Mouse (Mus musculus) midbrain, embryonic 12.5 days (tissue): Measurements from ENCODE around the gene Ifitm3. TPM values are rescaled to one million over a fixed set of nuclear protein-coding genes. Genes with fewer than 3 reads are reported as not detected.
A peak's percentile ranks its signal among the peaks of the same experiment; 100 is the strongest.
"Not testable (repeated sequence)": the region's sequence is repeated elsewhere in the genome, so short reads cannot be mapped to it uniquely, and the experiment has no call there.

Experiments
- ATAC-seq: fragments of 200-750 bp; cut with Nextera tagmentation; 2 replicates; pipeline ENCODE4 v1.8.0; 2017; ENCODE audit warnings: low read depth, moderate TSS enrichment, moderate library complexity; ENCODE audit not compliant: low FRiP score
- H3K27ac ChIP-seq: fragments of 300-500 bp; sonication (generic); replicated peaks from 2 replicates; pipeline ENCODE4 v1.5.1; 2016; ENCODE audit warnings: mild to moderate bottlenecking
- H3K27me3 ChIP-seq: fragments of 300-500 bp; sonication (generic); 2 replicates; pipeline ENCODE4 v1.6.1; 2016; ENCODE audit warnings: mild to moderate bottlenecking
- H3K36me3 ChIP-seq: fragments of 300-500 bp; sonication (generic); 2 replicates; pipeline ENCODE4 v1.6.1; 2016
- H3K4me1 ChIP-seq: fragments of 300-500 bp; sonication (generic); 2 replicates; pipeline ENCODE4 v1.6.1; 2016
- H3K4me2 ChIP-seq: fragments of 300-500 bp; sonication (generic); replicated peaks from 2 replicates; pipeline ENCODE4 v1.6.1; 2016; ENCODE audit warnings: mild to moderate bottlenecking, moderate library complexity
- H3K4me3 ChIP-seq: fragments of 300-500 bp; sonication (generic); 2 replicates; pipeline ENCODE4 v1.5.1; 2016; ENCODE audit warnings: mild to moderate bottlenecking
- H3K9ac ChIP-seq: fragments of 300-500 bp; sonication (generic); replicated peaks from 2 replicates; pipeline ENCODE4 v1.6.1; 2016; ENCODE audit warnings: mild to moderate bottlenecking, moderate library complexity
- H3K9me3 ChIP-seq: fragments of 300-500 bp; sonication (generic); 2 replicates; pipeline ENCODE4 v1.6.1; 2016; ENCODE audit warnings: mild to moderate bottlenecking
- WGBS: fragments of 180-500 bp; shearing (Covaris S2); methylation state at CpG from one replicate; pipeline ENCODE4 v1.1.7; 2016; 5-methylcytosine and 5-hydroxymethylcytosine counted together
- polyA plus RNA-seq: library from polyadenylated mRNA; unstranded; fragments of >200 nt; fragmentation: Nextera tagmentation; extraction: Ambion mirVana; gene quantifications from 2 replicates; pipeline ENCODE4 v1.2.1, GENCODE M21; 2016

Ifitm3 gene
- polyA plus RNA-seq, 1 experiment from 2014 or later, result 16.2 TPM

- Histone ChIP-seq H3K27me3 (0 out of 2 replicates have a peak, but pooled peaks cover 5% of the 10 kb centered on the region), H3K27ac (no peak overlapping the region), H3K4me3 (peak overlapping the region; percentile 36), H3K4me2 (peak overlapping the region; percentile 73), H3K9me3 (no peaks in the 10 kb centered on the region), H3K9ac (peak overlapping the region; percentile 43; the same call in 1 of the 2 replicates), H3K36me3 (no peaks in the 10 kb centered on the region), H3K4me1 (peaks cover 13% of the 10 kb centered on the region)
- 5% methylated on average over 15 of the region's 19 CpGs for WGBS
- ATAC-seq, result peak; percentile 78
Measured at GRCm38 (mm10) chr7:141047581-141048225, 37.1 kb upstream of the Ifitm3 start.

- WGBS, result 72% methylated on average over 6 of the region's 6 CpGs
- 0 out of 2 replicates have a peak overlapping the region, but pooled peaks have one; percentile 73 for H3K4me2 ChIP-seq
Measured at GRCm38 (mm10) chr7:141046931-141047580, 36.5 kb upstream of the Ifitm3 start.

GRCm38 (mm10) chr7:141042539-141042938 lies 32.0 kb upstream of the Ifitm3 start:
- WGBS, result 52% methylated on average over 4 of the region's 4 CpGs
- Histone ChIP-seq H3K9ac (no peak overlapping the region), H3K4me1 (peaks cover 8% of the 10 kb centered on the region), H3K36me3 (no peaks in the 10 kb centered on the region), H3K27me3 (0 out of 2 replicates have a peak, but pooled peaks cover 4% of the 10 kb centered on the region), H3K4me3 (no peak overlapping the region), H3K9me3 (no peaks in the 10 kb centered on the region), H3K27ac (no peak overlapping the region), H3K4me2 (no peak overlapping the region)
- ATAC-seq, result no peak

More at GRCm38 (mm10) chr7:141046931-141047580, 36.5 kb upstream of the Ifitm3 start:
- peaks cover 13% of the 10 kb centered on the region for H3K4me1 ChIP-seq
- H3K27me3 ChIP-seq, result 0 out of 2 replicates have a peak, but pooled peaks cover 5% of the 10 kb centered on the region
- no peaks in the 10 kb centered on the region for H3K9me3 ChIP-seq
- no peak for ATAC-seq
- no peak overlapping the region for H3K9ac ChIP-seq
- H3K4me3 ChIP-seq, result no peak overlapping the region
- no peaks in the 10 kb centered on the region for H3K36me3 ChIP-seq
- H3K27ac ChIP-seq, result no peak overlapping the region

DNA sequence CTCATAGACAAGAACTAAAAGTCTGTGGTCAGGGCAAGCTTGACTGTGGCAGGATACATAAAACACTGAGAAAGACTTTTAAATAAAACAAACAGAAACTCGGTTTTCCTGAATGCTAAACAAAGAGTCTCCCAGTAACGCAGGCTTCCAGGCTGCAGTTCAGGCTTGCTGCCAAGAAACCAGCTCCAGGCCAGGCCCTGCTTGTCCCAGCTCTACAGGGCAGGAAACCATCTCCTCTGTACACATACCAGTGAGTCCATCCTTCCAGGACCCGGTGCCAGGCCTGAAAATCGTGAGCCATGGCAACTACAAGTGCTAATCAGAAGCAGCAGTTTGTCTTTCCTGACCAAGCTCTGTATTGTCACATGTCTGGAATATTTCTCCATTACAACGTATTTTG lies 31.1 kb upstream of the Ifitm3 start:
- ATAC-seq, result peak; percentile 65; the same call in 1 of the 2 replicates
- no peak overlapping the region for H3K9ac ChIP-seq
- no peaks in the 10 kb centered on the region for H3K27me3 ChIP-seq
- H3K36me3 ChIP-seq, result no peaks in the 10 kb centered on the region
- H3K4me2 ChIP-seq, result no peak overlapping the region
- H3K9me3 ChIP-seq, result no peaks in the 10 kb centered on the region
- H3K4me3 ChIP-seq, result no peak overlapping the region
- 37% methylated on average over 5 of the region's 5 CpGs for WGBS
- 0 out of 2 replicates have a peak overlapping the region, but pooled peaks have one; percentile 39 for H3K27ac ChIP-seq
- 0 out of 2 replicates have a peak, but pooled peaks cover 3% of the 10 kb centered on the region for H3K4me1 ChIP-seq

DNA sequence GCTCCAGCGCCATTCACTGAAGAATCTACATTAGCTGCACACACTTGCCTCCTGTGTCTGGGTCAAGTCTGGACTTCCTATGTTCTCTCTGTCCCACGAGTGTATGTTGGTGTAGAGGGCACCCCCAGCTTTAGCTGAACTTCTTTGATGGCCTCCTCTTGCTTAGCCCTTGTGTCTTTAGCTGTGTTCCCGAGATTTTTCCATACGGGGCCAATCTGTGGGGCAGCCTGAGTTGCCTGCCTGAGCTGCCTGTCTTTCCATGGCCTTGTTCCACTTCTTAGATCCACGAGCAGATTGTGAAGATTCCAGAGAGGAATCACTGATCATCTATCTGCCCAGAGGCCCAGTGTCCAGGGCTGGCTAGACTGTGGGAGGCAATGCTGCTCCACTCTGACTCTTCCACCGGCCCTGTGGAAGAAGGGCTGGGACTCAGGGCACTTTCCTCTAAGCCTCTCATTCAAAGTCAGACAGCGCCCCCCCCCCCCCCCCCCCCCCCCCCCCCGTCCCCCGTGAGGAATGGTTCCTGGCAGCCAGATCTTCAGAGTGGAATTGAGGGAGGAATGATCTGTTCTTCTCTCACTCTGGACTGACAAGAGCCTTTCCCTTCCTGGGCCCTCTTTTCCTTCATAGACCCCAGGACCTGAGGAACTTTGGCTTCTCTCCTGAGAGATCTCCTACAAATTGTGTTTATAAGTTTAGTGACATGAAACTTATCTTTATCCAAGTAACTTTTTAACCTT lies 30.5 kb upstream of the Ifitm3 start:
- 0 out of 2 replicates have a peak, but pooled peaks cover 3% of the 10 kb centered on the region for H3K4me1 ChIP-seq
- H3K9ac ChIP-seq, result no peak overlapping the region
- no peaks in the 10 kb centered on the region for H3K27me3 ChIP-seq
- peak overlapping the region; percentile 25; the same call in 1 of the 2 replicates for H3K4me2 ChIP-seq
- 50% methylated on average over 6 of the region's 9 CpGs for WGBS
- H3K36me3 ChIP-seq, result no peaks in the 10 kb centered on the region
- peak overlapping the region; percentile 42; the same call in 1 of the 2 replicates for H3K27ac ChIP-seq
- H3K9me3 ChIP-seq, result no peaks in the 10 kb centered on the region
- no peak for ATAC-seq
- H3K4me3 ChIP-seq, result no peak overlapping the region

- Histone ChIP-seq H3K27ac (no peak overlapping the region), H3K4me3 (no peak overlapping the region), H3K36me3 (no peaks in the 10 kb centered on the region), H3K9ac (no peak overlapping the region), H3K27me3 (no peaks in the 10 kb centered on the region), H3K4me1 (0 out of 2 replicates have a peak, but pooled peaks cover 3% of the 10 kb centered on the region), H3K9me3 (no peaks in the 10 kb centered on the region), H3K4me2 (no peak overlapping the region)
- 87% methylated on average over 4 of the region's 4 CpGs for WGBS
- ATAC-seq, result no peak
Measured at GRCm38 (mm10) chr7:141039386-141040107, 29.0 kb upstream of the Ifitm3 start.

GRCm38 (mm10) chr7:141038090-141039032 lies 27.8 kb upstream of the Ifitm3 start:
- H3K4me2 ChIP-seq, result no peak overlapping the region
- 0 out of 2 replicates have a peak, but pooled peaks cover 3% of the 10 kb centered on the region for H3K4me1 ChIP-seq
- no peak for ATAC-seq
- H3K36me3 ChIP-seq, result no peaks in the 10 kb centered on the region
- no peak overlapping the region for H3K27ac ChIP-seq
- WGBS, result 84% methylated on average over 20 of the region's 21 CpGs
- no peak overlapping the region for H3K9ac ChIP-seq
- no peaks in the 10 kb centered on the region for H3K27me3 ChIP-seq
- no peaks in the 10 kb centered on the region for H3K9me3 ChIP-seq
- H3K4me3 ChIP-seq, result no peak overlapping the region

DNA sequence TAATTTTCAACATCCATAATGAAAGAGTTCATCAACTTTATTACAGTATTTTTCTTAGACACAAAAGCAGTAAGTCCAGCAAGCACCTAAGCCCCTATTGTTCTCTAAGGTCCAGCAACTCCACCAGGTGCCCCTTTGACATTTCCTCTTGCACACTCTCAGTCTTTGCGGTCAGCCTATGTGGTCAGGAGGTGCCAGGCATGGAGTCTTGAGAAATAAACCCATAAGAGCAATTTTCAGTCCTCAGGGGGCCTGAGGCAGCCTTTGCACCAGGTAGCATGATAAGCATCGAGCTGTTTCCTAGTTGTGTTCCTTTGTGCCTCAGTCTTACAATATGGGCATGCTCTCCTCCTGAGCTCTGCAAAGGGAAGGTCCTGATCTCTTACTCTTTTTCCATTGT lies 26.1 kb upstream of the Ifitm3 start:
- not testable (repeated sequence) for H3K27me3 ChIP-seq, H3K27ac ChIP-seq
- 84% methylated on average over 1 of the region's 2 CpGs for WGBS

DNA sequence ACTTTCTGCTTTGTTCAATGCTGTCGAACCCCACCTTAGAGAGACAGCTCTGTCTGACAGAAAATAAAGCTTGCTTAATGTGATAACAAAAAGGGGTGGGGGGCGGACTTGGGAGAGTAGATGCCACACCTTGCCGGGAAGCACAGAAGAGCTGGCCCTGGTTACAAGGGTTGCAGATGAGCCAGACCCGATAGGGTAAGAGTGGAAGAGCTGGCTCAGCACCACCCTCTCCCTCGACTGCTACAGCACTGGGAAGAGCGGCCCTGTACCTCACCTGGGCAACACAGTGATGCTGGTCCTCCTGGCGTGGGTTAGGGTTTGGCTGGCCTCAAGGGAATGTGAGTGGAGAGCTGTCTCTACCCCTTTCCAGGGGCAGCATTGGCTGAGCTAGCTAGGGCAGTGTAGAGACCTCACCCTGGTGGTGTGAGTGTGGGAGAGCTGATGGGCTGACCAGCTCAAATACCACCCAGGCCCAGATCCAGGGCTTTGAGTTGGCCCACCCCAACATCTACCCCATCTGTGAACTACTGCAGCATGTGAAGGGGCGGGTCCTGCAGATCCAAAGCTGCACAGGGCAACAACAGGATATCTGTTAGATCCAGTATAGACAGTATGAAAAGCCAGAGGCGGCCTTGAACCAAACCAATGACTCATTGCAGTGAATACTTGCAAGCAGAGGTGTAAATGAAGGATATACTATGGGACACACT lies 22.0 kb upstream of the Ifitm3 start:
- no peak for ATAC-seq
- no peaks in the 10 kb centered on the region for H3K4me1 ChIP-seq
- H3K9ac ChIP-seq, result no peak overlapping the region
- no peak overlapping the region for H3K4me3 ChIP-seq
- H3K36me3 ChIP-seq, result no peaks in the 10 kb centered on the region
- no peak overlapping the region for H3K27ac ChIP-seq
- H3K9me3 ChIP-seq, result no peaks in the 10 kb centered on the region
- H3K4me2 ChIP-seq, result no peak overlapping the region
- no peaks in the 10 kb centered on the region for H3K27me3 ChIP-seq
- WGBS, result 84% methylated on average over 9 of the region's 9 CpGs

More for the DNA sequence above, 26.1 kb upstream of the Ifitm3 start:
- H3K4me3 ChIP-seq, H3K4me1 ChIP-seq, H3K36me3 ChIP-seq, ATAC-seq, H3K9me3 ChIP-seq, H3K9ac ChIP-seq, H3K4me2 ChIP-seq: not testable (repeated sequence)

DNA sequence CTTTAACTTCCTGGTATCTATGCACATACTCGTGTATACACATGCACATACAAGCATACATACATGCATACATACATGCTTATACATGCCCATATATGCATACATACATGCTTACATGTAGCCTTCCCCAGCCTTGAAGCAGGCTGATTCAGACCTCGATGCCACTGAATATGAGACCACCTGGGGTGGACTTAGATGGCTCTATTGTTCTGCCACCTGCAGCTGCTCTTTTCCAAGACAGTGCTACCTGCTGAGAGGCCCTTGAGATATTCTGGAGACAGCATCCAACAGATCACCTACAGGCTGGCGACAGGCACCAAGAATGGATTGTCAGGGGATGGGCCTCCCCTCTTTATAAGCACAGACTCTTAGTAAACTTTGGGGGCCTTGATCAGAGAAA lies 19.8 kb upstream of the Ifitm3 start:
- H3K4me2 ChIP-seq, result no peak overlapping the region
- H3K27me3 ChIP-seq, result no peaks in the 10 kb centered on the region
- WGBS, result 42% methylated on average over 3 of the region's 3 CpGs
- H3K27ac ChIP-seq, result no peak overlapping the region
- H3K9me3 ChIP-seq, result no peaks in the 10 kb centered on the region
- ATAC-seq, result no peak
- no peak overlapping the region for H3K9ac ChIP-seq
- peaks cover 15% of the 10 kb centered on the region for H3K4me1 ChIP-seq
- no peaks in the 10 kb centered on the region for H3K36me3 ChIP-seq
- no peak overlapping the region for H3K4me3 ChIP-seq
